In the genomic region with DNA sequence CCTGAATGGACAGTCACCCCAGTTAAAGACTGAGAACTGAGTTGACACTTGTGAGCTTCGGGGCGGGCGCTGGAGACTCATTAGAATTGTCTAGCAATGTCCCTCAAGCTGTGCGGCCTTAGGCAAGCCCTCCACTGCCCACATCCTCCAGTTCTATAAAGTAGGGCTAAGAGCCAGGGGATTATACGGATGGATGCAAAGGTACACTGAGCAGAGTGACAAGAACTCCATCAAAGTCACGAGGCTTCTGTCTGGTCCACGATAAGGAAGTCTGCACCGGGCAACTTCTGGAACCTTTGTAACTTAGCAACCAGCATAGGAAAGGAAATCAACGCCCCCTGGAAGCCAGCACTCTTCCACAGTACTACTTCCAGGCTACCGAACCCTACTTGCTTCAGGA, we compare ENCODE assay signal across 15 mouse cellular contexts. TPM values are rescaled to one million over a fixed set of nuclear protein-coding genes. Genes with fewer than 3 reads are reported as not detected.
DNase-seq lines count a peak whose midpoint lies in the region; ATAC-seq and TF ChIP-seq lines count a peak whose summit lies in the region.
"Had no signal": no experiment of that assay in that cellular context is flagged by ENCODE, and none has a peak within 500 bp of the region (broad histone marks: within the 10 kb centered on the region; RNA-seq: fewer than 3 reads in every experiment).

No protein-coding gene starts in this region.

- no peak for TF ChIP-seq CTCF in forebrain, postnatal 0 days (IDR thresholded peaks at IDR 0.05; ENCODE audit: low read depth)
- no peak for TF ChIP-seq CTCF in brain, embryonic 14.5 days (IDR thresholded peaks at IDR 0.05; ENCODE audit: borderline replicate concordance, extremely low read depth, insufficient read depth, insufficient read length)

- H3K4me1 ChIP-seq in forebrain, embryonic 13.5 days = peaks cover 39% of the 10 kb centered on the region
- peaks cover 17% of the 10 kb centered on the region for H3K4me1 ChIP-seq in forebrain, postnatal 0 days (ENCODE audit: insufficient read depth)
- peaks cover 12% of the 10 kb centered on the region for H3K4me1 ChIP-seq in kidney, embryonic 16.5 days (ENCODE audit: insufficient read depth, low read length)
- peaks cover 20% of the 10 kb centered on the region for H3K4me1 ChIP-seq in limb, embryonic 10.5 days

- TF ChIP-seq POLR2A in brain, embryonic 14.5 days (IDR thresholded peaks at IDR 0.05; ENCODE audit: borderline replicate concordance, extremely low read depth, insufficient read depth, insufficient read length, poor library complexity, severe bottlenecking) = no peak

- no peak overlapping the region for H3K4me2 ChIP-seq in forebrain, embryonic 13.5 days
- no peak overlapping the region for H3K4me2 ChIP-seq in forebrain, postnatal 0 days (ENCODE audit: low read depth)
- no peak overlapping the region for H3K4me2 ChIP-seq in kidney, embryonic 16.5 days (replicated peaks; ENCODE audit: low read depth, low read length)
- H3K4me2 ChIP-seq: liver, embryonic 15.5 days had no signal

- H3K4me3 ChIP-seq in forebrain, embryonic 13.5 days = no peak overlapping the region
- no peak overlapping the region for H3K4me3 ChIP-seq in forebrain, postnatal 0 days (ENCODE audit: low read depth, low read length)
- H3K4me3 ChIP-seq in kidney, embryonic 16.5 days (ENCODE audit: low read length) = no peak overlapping the region
- H3K4me3 ChIP-seq in limb, embryonic 10.5 days = no peak overlapping the region
- H3K4me3 ChIP-seq: heart, adult 2 months; liver, embryonic 15.5 days had no signal

- ATAC-seq in forebrain, embryonic 13.5 days = peak; percentile 50; the same call in 1 of the 2 replicates
- no peak; the same call in 1 of the 2 replicates for ATAC-seq in forebrain, postnatal 0 days
- no peak for ATAC-seq in kidney, embryonic 16.5 days (ENCODE audit: low FRiP score, low TSS enrichment)

- no peak overlapping the region for H3K27ac ChIP-seq in forebrain, embryonic 13.5 days
- no peak overlapping the region for H3K27ac ChIP-seq in forebrain, postnatal 0 days (ENCODE audit: low read depth, low read length)
- H3K27ac ChIP-seq in kidney, embryonic 16.5 days (ENCODE audit: low read length) = no peak overlapping the region
- no peak overlapping the region for H3K27ac ChIP-seq in limb, embryonic 10.5 days
- H3K27ac ChIP-seq: heart, adult 2 months; liver, embryonic 15.5 days had no signal

- H3K36me3 ChIP-seq in forebrain, embryonic 13.5 days (ENCODE audit: poor library complexity, severe bottlenecking) = peaks cover 14% of the 10 kb centered on the region
- peaks cover 7% of the 10 kb centered on the region for H3K36me3 ChIP-seq in forebrain, postnatal 0 days (ENCODE audit: insufficient read depth)
- H3K36me3 ChIP-seq in kidney, embryonic 16.5 days (ENCODE audit: insufficient read depth, low read length) = peaks cover 6% of the 10 kb centered on the region; the same call in 1 of the 2 replicates
- peaks cover 13% of the 10 kb centered on the region for H3K36me3 ChIP-seq in limb, embryonic 10.5 days
- H3K36me3 ChIP-seq: liver, embryonic 15.5 days had no signal

- no peaks in the 10 kb centered on the region for H3K9me3 ChIP-seq in forebrain, embryonic 13.5 days (replicated peaks)
- no peaks in the 10 kb centered on the region for H3K9me3 ChIP-seq in forebrain, postnatal 0 days (ENCODE audit: low read length)
- no peaks in the 10 kb centered on the region for H3K9me3 ChIP-seq in kidney, embryonic 16.5 days (ENCODE audit: low read length)
- no peaks in the 10 kb centered on the region for H3K9me3 ChIP-seq in limb, embryonic 10.5 days (replicated peaks)
- H3K9me3 ChIP-seq: liver, embryonic 15.5 days had no signal

- no peak overlapping the region for H3K9ac ChIP-seq in forebrain, embryonic 13.5 days
- no peak overlapping the region for H3K9ac ChIP-seq in forebrain, postnatal 0 days
- H3K9ac ChIP-seq in kidney, embryonic 16.5 days (replicated peaks; ENCODE audit: low read length) = no peak overlapping the region
- H3K9ac ChIP-seq: liver, embryonic 15.5 days had no signal

- no peak for DNase-seq in forebrain, postnatal 0 days
- peak; percentile 19 for DNase-seq in kidney, adult 9 months
- peak; percentile 62 for DNase-seq in brain, embryonic 14.5 days (ENCODE audit: low read depth)
- peak; percentile 28 for DNase-seq in limb, embryonic 10.5 days (ENCODE audit: low spot score)
- no peak for DNase-seq in lung, postnatal 25 days (ENCODE audit: low spot score)
- DNase-seq in thymus, postnatal 25 days = no peak
- DNase-seq: adrenal gland, postnatal 14 days; cerebellum, adult 18-20 months; cerebellum, postnatal 36 days; heart, adult 2 months; heart, postnatal 14 days; lung, postnatal 14 days had no signal

- 12% methylated on average over 10 of the region's 10 CpGs for whole genome bisulfite sequencing in forebrain, embryonic 13.5 days
- WGBS in forebrain, postnatal 0 days = 11% methylated on average over 10 of the region's 10 CpGs
- 20% methylated on average over 10 of the region's 10 CpGs for WGBS in kidney, embryonic 16.5 days
- WGBS in limb, embryonic 10.5 days = 49% methylated on average over 10 of the region's 10 CpGs

- H3K27me3 ChIP-seq in forebrain, embryonic 13.5 days = peaks cover 24% of the 10 kb centered on the region
- H3K27me3 ChIP-seq in forebrain, postnatal 0 days (ENCODE audit: insufficient read depth, low read length) = peaks cover 15% of the 10 kb centered on the region
- peaks cover 37% of the 10 kb centered on the region for H3K27me3 ChIP-seq in kidney, embryonic 16.5 days (ENCODE audit: insufficient read depth, low read length)
- H3K27me3 ChIP-seq in limb, embryonic 10.5 days (ENCODE audit: low read depth, poor library complexity, severe bottlenecking) = peaks cover 33% of the 10 kb centered on the region

RNA-seq across cellular contexts. Expression of a gene that starts 4.4 kb away (rescaled TPM):
- polyA plus RNA-seq in forebrain, embryonic 13.5 days (2015; fragmentation: Nextera tagmentation; extraction: Ambion mirVana) = 0.49 and 0.88 TPM in 2 replicates
- 3.2 and 4.3 TPM in 2 replicates for total RNA-seq in forebrain, postnatal 0 days (2014; rRNA removed)
- 1.4 and 2.5 TPM in 2 replicates for polyA plus RNA-seq in forebrain, postnatal 0 days (2015; fragmentation: Nextera tagmentation; extraction: Ambion mirVana)
- polyA plus RNA-seq in kidney, embryonic 16.5 days (2015; fragmentation: Nextera tagmentation; extraction: Ambion mirVana) = 0.21 and 0.23 TPM in 2 replicates
- 0.41 and 0.48 TPM in 2 replicates for polyA plus RNA-seq in brain, embryonic 14.5 days (2012; rRNA removed)
- polyA plus RNA-seq in limb, embryonic 10.5 days (2016; fragmentation: Nextera tagmentation; extraction: Ambion mirVana) = 0.13 and 0.44 TPM in 2 replicates

Comparison
In these comparisons a context has a peak if more than half of its experiments do, and no peak if none do; other contexts are left out.
1. DNase-seq: peak in kidney, adult 9 months (single experiment), brain, embryonic 14.5 days (single experiment) and limb, embryonic 10.5 days (single experiment); none in forebrain, postnatal 0 days (single experiment), lung, postnatal 25 days (single experiment) and thymus, postnatal 25 days (single experiment).